Mouse (Mus musculus) small intestine, adult 2 months (tissue): ENCODE data around the gene Fndc1.

Experiments used
- CTCF ChIP-seq: fragments of 200-500 bp; IDR thresholded peaks from 2 replicates; pipeline ENCODE4 v1.5.1; 2012; ENCODE audit warnings: low read depth, mild to moderate bottlenecking, control low read depth, inconsistent platforms, low read length, moderate library complexity, mixed read lengths; ENCODE audit not compliant: insufficient replicate concordance, insufficient read length; ENCODE audit errors: extremely low read depth
- POLR2A ChIP-seq: fragments of 200-500 bp; IDR thresholded peaks from 2 replicates; pipeline ENCODE4 v1.6.1; 2012; ENCODE audit warnings: low read depth, mild to moderate bottlenecking, control low read depth, inconsistent platforms, low read length, moderate library complexity

GRCm38 (mm10) chr17:7755001-7755400, 72.1 kb downstream of the Fndc1 start:
- TF ChIP-seq CTCF (no peak), POLR2A (no peak)
